Mouse (Mus musculus) right cerebral cortex, postnatal 10 days (tissue): ENCODE data around the gene Bet1l.

Source experiments
- DNase-seq, 2 experiments: peaks; one replicate each; pipeline ENCODE4 v3.0.0; 2021; ENCODE audit warnings: low spot score in 2 of 2

Gene Bet1l

DNA sequence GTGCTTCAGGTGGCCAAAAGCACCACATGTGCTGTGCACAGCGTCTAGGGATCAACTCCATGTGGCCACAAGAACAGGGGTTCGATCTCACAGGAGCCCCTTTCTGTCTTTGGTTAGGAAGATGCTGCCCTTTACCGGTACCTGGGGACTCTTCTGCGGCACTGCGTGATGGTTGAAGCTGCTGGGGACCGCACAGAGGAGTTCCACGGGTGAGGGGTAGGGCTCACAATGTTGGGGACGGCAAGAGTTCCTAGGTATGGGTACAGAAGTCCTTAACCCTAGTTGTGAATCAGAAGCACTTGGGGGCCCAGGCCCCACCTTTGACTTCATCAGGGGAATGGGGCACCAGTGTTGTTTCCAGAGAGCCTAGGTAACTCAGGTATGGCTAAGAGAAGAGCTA is 1.4 kb upstream of the Bet1l start:
- no peak for DNase-seq

DNA sequence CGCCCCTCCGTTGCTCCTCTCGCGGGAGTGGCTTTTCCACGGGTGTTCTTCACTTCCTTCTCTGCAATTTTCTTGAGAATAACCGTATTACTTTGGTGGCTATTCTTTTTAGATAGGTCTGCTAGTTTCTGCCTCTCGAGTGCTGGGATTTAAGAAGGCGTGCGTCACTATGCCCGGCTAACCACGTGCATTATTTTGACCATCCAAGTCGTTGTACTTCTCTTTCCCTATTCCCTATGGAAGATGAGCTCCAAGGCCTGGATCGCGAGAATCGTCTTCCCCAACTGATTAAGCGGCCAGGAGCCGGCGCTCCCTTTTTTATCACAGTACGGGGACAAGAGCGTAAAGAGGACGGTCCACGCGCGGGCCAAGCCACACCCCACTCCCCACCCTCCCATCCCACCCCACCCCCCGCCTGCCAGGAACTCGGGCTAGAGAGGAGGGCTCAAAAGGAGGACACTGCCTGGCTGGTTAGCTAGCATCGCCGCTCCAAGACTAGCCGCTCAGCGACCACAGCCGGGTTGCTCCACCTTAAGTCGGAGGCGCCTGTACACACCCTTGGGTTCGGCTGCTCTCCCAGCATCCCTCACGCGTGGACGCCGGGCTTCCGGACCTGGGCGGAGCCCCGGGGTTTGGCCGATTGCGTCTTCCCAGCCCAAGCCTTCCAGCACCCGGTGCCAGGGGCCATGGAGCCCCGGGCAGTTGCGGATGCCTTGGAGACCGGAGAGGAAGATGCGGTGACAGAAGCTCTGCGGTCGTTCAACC is 410 bp downstream of the Bet1l start, which contains the start of gene Ric8a:
Gene Ric8a, plus strand, starts transcription at position 173 of the 765 bp plus-strand sequence.
- DNase-seq = peak; percentile 90 to 92

DNA sequence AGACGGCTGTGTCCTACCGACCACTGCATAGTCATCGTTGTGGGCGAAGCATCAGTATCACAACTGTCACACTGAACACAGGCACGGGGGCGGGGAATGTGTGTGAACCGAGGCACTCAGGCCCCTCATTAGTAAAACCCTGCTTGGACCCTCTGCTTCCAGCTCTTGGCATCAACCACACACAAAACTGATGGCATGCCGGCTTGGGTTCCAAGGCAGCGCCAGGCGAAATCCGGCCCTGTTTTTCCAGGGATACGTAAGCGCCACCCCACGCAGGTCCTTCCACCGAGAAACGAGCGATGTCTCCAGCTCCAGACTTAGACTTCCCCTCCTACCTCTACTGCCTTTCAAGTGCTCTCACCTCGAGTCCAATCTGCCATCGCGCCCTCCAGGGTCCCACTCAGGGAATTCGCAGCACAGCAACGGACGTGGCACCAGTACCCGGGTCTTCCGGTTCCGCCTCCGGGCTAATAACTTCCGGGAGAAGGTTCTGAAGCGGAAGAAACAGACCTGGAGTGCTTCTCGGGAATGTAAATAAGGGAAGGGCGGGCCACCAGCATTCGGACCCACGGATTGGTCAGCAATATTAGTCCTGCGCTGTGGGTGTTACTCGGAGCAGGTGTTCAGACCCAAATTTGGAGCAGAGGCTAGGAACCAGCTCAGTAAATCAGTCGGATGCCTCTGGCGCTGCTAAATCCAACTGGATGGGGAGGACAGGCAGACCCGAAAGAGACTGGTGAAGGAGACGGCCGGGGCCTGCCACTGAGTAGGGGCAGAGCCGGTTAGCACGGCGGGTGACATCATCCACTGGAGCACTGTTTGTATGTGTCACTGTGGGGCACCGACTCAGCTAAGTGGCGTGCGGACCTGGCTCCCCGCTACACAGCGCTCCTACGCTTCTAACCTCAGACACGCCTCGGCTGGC is 1.3 kb downstream of the Bet1l start, which contains the start of gene Gm45785:
Gene Gm45785, minus strand, starts transcription at position 472 of the 925 bp plus-strand sequence.
- peak; percentile 88 to 95 for DNase-seq

DNA sequence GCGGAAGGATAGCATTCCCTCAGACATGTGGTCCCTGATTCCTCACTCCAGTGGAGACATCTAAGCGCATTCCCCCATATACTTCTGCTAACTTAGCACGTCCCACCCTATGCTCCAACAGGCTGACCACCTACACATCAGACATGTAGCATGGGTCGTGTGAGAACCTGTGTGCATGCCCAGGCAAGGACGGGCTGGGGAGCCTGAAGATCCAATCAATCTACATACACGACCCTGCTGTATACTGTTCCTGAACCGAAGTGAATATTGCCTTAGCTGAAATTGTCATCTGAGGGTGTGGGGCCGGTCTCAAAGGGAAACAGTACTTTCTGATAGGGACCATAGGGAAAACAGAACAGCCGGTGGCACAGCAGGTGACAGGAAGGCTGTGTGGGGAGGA is 2.2 kb downstream of the Bet1l start:
- DNase-seq = no peak

DNA sequence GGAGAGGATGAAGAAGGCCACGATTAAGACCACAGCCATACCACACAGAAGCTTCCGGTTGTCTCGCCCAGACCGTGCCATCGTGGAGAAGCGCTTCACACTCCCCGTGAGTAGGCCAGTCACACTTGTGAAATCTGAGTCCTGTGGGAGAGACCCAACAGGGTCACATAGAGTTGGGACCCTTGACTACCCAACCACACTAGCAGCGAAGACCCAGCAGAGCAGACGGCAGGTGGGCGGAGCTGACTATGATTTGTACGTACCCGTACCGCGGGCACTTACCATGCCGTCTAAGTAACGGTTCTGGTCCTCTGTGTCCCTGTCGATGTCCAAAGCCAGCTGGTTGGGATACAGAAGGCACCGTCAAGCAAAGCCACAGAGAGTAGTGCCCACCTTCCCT is 2.9 kb downstream of the Bet1l start:
- no peak for DNase-seq

DNA sequence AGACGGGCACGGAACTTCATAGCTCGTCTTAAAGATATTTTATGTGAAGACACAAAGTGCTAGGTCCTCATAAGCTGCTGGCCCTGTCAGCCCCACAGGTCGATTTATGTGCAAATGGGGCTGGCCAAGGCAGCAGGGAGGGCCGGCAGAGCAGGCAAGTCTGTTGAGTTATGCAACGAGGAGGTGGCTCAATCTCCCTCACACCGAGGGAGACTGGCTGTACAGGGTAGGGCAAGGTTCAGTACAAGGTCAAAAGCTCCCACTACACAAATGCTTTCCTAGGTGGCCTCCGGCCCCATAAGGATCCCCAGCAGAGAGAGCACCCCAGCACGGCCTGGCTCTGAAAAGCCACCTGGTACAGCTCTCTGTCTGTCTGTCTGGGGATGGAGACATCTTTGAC is 4.0 kb downstream of the Bet1l start:
- DNase-seq = no peak

DNA sequence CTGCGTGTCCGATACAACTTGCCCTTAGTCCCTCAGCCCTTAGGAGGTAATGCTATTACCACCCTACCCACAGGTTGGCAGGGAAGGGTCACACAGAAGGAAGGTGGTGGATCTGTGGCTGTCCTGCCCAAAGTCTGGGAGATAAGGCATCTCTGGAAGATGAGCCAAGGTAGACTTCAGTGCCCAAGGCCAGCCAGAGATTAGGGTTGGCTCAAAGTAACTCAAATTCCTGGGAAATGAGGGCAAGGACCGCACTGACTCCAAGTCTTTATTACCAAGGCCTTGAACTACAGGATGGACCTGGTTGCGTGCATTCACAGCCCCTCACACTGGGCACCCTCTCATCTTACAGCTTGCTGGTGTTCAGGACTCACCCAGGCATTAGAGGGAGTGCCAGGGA is 5.5 kb downstream of the Bet1l start:
- DNase-seq = no peak

DNA sequence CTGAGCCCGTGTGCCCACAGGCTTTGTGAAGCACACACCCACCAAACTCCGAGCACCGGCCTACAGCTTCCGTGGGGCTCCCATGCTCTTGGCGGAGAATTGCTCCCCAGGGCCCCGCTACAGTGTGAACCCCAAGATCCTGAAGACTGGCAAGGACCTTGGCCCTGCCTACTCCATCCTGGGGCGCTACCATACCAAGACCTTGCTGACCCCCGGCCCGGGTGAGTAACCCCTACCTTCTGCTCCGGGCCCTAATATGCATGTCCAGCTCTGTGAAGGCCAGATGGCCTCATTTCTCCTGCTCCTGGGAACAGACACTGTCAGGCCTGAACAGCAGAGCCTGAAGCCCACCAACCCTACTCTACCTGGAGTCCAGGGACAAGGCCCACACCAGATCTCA is 8.8 kb downstream of the Bet1l start:
- DNase-seq = no peak

DNA sequence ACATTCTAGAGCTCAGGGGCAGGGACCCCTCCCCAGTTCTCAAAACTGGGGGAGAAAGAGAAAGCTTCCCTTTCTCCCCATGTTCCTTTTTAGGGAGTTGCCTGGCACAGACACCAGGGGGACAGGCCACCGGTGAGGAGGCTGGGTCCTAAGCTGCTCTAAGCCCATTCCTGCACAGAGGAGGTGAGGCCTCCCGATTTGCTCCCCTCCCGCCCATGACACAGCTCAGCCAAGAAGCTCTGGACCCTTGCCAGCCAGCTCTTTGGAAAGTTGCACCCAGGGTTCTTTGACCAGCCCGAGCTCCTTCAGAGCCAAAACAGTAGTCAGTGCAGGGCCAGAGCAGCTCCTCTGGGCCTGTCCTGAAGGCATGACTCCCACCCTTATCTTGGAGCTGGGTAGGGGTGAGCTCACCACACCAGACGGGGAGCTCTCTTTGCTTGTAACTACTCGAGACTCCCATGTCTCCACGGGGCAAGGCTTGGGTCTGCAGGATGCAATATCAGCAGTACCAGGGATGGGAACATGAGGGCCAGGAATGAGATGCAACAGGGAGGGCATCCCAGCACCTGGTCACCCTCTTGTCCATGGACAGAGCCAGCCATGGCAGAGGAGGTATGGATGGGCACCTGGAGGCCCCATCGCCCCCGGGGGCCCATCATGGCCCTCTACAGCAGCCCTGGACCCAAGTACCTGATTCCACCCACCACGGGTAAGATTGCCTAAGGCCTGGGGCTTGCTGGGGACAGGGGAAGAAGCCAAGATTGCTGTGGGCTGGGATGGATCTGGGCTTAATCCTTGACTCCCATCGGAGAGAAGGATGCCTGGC is 9.4 kb downstream of the Bet1l start, which contains the start of gene Odf3:
Gene Odf3, plus strand, starts transcription at position 51 of the 826 bp plus-strand sequence.
- peak; percentile 60 to 70 for DNase-seq

DNA sequence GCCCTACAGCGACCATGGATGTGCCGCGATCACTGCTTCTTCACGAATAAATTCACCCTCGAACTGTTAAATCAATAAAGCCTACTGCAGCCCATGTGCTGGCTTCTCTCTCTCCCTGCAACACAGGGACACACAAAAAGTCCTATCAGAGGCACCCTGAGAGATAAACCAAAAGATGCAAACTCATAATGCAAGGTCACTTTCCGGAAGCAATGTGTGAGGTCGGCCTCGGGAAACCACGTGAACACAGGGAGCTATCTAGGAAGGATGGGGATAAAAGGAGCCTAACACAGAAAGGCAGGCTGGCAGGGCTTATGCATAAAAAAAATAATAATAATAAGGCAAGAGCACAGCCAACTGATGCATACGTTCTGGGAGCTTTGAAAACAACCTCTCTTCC is 10.7 kb downstream of the Bet1l start:
- DNase-seq = no peak

DNA sequence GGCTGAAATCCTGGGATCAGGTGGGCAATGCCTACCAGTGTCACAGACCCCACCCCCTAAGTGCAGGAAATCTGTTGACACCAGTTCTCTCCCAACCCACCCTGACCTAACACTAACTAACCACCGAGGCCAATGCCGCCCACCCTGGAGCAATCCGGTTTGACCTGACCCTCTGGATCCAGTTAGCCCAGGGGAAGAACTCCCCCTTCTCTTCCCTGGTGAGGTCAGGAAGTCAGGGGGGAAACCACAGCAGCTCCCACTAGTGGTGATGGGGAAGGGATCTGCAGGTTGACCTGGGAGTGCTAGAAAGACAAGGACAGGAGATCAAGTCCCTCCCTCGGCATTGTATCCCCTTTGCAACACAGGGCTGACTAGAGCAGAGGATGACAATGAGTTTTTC is 11.7 kb downstream of the Bet1l start:
- no peak for DNase-seq

DNA sequence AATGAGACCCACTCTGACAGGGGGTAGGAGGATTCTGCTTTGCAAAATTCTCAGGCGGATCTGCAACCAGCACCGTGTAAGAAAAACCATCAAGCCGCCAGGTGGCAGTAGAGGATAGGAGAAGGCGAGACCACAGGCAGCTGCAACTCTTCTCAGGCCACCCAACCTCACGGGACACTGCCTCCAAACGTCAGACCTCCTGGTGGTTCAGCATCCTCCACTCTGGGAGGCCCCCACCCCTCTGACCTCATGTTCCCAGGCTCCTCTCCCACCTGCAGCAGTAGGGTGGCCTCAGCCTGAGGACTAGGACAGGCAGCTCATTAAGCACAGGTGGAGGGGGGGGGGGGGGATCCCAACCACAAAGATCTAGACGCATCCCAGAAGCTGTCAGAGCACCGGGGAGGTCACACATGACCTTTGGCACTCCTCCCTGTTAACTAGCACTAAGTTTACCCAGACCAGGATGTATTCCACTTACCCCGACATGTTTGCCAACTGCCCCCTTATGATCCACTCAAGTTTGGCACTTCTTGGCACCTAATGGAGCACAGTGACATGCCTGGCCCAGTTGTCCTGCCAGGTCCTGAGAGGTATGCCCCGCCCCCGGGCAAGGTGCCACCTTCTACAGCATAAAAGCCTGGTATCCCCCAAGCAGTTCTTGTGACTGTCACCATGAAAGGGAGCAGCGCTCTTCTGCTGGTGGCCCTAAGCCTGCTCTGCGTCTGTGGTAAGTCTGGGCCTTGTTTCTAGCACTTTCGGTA is 12.3 kb downstream of the Bet1l start, which contains the start of gene Scgb1c1:
Gene Scgb1c1, plus strand, starts transcription at position 643 of the 761 bp plus-strand sequence.
- DNase-seq = peak; percentile 86 to 94

DNA sequence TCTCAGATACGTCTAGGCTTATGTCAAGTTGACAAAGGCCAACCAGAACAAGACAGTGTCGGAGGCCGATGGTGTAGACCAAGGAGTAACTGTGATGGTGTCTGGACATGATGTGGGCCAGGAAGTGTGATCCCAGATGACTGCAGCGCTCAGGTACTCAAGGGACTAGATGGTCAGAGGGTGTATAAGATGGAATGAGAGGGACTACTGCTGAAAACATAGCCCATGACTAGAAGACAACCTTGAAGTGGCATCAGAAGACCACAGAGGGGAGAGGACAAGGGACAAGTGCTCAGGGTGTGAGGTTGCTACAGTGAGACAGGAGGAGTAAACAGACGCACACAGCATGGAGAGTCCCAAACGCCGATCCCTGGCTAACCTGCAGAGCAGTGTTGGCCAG is 13.6 kb downstream of the Bet1l start:
- DNase-seq = no peak

DNA sequence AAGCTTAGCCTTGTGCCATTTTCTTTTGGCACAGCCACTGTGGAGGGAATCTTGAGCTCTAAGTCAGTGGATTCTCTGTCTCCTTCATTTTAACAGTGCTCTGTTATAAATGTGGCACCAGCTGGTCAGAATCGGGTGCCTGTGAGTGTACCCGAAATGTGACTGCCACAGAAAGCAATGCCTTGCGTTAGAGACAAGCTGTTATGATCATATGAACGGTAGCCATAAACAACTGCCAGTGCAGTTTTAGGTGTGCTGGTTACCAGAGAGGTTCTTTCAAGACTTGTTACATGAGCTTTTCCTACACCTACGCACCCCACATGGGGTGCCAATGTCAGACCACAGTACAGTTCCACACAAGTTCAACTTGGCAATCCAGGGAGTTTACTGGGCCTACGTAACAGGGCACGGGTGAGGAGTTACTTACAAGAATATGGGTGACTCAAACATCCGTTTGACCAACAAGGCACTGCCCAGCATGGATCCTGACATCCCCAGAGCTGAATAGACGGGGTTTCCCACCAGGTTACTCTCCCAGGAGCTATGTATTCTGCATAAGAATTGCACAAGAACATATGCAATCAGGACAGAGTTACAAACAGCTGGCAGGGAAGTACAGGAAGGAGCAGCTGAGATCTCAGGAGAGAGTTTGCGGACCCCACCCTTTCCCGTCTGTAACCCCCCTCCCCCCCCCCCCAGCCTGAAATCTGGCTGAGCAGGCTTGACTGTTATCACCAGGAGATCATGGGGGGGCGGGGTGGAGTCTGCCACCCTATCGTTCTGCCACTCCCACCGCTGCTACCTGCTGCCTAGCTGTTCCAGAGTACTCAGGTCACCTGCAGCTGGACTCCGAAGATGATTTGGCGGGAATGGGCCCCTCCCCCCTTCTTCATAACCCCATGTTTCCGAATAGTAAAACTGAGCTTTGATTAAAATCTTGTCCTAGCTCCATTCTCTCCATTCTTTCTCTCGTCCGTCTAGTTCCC is 16.3 kb downstream of the Bet1l start:
- DNase-seq = no peak

DNA sequence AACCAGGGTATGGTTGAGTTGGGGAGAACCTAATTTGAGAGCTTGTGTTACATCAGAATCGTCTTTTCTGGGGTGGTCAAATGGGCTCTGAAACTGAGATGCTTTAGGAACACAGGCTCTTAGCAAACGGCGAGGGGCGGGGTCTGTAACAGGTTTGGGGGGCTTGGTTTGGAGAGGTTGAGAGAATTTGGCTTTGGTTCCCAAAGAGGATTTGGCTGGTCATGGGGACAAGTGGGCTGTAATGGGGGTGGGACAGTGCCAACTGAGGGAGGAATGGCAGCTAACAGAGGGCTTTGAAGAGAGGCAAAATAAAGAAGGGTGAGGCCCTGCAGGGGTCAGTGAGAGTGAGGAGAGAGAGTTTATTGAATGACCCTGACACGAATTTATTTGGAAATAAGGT is 17.8 kb downstream of the Bet1l start:
- peak in 1 of 2 experiments; percentile 22 for DNase-seq

DNA sequence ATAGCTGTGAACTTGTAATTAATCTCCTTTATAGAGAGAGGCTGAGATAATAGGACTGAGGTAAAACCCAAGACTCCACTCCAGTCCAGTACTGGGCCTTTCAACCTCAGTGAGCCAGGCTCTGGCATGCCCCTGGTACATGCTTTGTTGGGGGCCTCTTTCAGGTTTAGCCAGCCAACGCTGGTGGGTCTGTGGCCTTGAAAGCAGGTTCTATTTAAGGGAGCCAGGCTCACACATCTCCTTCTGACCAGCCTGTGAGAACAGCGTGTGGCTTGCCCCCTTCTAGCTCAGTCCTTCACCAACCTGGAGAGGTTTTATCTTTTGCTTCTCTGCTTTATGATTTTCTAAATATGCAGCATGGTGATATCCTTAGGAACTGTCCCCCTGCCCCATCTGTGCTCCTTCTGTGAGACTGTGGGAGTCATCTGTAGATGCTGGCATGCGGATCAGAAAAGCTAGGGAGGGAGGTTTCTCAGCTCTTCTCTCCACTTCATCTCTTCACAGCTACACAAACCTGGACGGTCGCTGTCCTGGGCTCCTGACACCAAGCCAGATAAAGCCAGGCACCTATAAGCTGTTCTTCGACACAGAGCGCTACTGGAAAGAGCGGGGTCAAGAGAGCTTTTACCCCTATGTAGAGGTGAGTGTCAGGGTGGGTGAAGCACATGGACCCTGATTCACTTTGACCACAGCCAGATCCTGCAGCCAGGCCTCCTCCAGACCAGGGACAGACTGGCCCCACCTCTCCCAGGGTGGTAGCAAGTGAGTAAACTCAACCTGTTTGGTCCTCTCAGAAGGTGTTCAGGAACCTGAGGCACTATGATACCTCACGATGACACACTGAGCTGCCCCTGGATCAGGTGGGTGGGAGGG is 20.9 kb downstream of the Bet1l start:
- DNase-seq = peak; percentile 59 to 82

DNA sequence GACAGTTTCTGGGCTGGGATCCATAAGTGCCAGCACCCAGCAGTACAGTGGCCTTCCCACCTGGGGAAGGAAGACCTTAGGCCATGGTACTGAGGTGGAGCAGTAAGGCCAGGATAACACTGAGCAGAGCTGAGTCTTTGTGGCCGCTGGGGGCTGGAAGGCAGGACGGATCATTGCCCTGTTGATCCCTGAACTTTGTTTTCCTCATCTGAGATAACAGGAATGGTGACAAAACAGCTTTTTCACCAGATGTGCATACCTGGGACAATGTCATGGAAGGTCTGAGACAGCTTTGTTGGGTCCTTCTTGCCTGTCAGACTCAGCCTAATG is 21.7 kb downstream of the Bet1l start:
- no peak for DNase-seq

DNA sequence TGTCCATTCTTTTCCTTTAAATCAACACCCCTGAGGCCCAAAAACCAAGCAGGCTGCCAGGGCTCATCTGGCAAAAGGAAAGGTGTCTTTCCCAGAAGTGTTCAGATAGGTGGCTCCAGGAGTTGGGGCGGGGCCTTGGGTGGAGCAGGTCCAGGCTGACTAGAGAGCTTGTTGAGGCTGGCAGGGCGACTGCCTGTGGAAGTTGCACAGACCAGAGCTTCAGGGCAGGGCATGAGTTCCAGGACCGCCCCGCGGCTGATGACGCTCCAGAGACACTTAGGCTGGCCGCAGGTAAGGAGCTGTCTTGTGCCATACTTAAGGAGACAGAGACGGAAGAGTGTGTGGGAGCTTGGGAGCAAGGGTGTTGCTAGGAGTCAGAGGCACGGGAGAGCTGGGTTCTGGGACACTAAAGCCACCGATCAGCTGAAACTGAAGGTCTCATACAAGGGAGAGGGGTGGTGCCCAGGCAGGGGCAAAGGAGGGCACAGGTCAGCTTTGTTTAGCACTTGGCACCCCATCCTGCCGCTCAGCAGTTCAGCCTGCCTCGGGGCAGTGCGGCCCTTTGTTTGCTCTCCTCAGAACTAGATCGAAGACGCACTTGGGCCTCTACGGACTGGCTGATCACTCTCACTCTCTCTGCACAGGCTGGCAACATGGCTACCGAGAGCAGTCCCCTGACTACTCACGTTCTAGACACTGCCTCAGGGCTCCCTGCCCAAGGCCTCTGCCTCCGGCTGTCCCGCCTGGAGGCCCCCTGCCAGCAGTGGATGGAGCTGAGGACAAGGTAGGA is 22.2 kb downstream of the Bet1l start, which contains the start of gene Urah:
Gene Urah, plus strand, starts transcription at position 51 of the 790 bp plus-strand sequence.
- DNase-seq = peak in 1 of 2 experiments; percentile 24
